Mouse (Mus musculus) thymus, adult 2 months (tissue): Measurements from ENCODE around the gene 2010111I01Rik. TPM values are rescaled to one million over a fixed set of nuclear protein-coding genes. Genes with fewer than 3 reads are reported as not detected.

Experiments
- DNase-seq: peaks from one replicate; pipeline ENCODE4 v3.0.0; 2021
- H3K27ac ChIP-seq: fragments of 200-500 bp; 2 replicates; pipeline ENCODE4 v1.5.1; 2012; ENCODE audit warnings: low read length, control low read depth; ENCODE audit not compliant: control insufficient read depth, insufficient read depth
- H3K27me3 ChIP-seq: fragments of 200-500 bp; 2 replicates; pipeline ENCODE4 v1.6.1; 2012; ENCODE audit warnings: mild to moderate bottlenecking, low read length, moderate library complexity, mixed read lengths; ENCODE audit not compliant: control insufficient read depth, insufficient read depth
- H3K36me3 ChIP-seq: fragments of 200-500 bp; 2 replicates; pipeline ENCODE4 v1.6.1; 2012; ENCODE audit warnings: mild to moderate bottlenecking, low read length, moderate library complexity; ENCODE audit not compliant: control insufficient read depth, insufficient read depth
- H3K4me1 ChIP-seq: fragments of 200-500 bp; replicated peaks from 2 replicates; pipeline ENCODE4 v1.6.1; 2012; ENCODE audit warnings: low read length; ENCODE audit not compliant: control insufficient read depth, insufficient read depth
- H3K4me3 ChIP-seq: fragments of 200-500 bp; 2 replicates; pipeline ENCODE4 v1.5.1; 2012; ENCODE audit warnings: mild to moderate bottlenecking, low read length, control low read depth, moderate library complexity; ENCODE audit not compliant: control insufficient read depth, insufficient read depth
- CTCF ChIP-seq: fragments of 200-500 bp; IDR thresholded peaks from 2 replicates; pipeline ENCODE4 v1.5.1; 2012; ENCODE audit warnings: mild to moderate bottlenecking, control low read depth, low read length, moderate library complexity, borderline replicate concordance; ENCODE audit not compliant: control insufficient read depth, poor library complexity, insufficient read depth; ENCODE audit errors: extremely low read depth
- POLR2A ChIP-seq: fragments of 200-500 bp; IDR thresholded peaks from 2 replicates; pipeline ENCODE4 v1.6.1; 2012; ENCODE audit warnings: mild to moderate bottlenecking, low read length, control low read depth, moderate library complexity; ENCODE audit not compliant: control insufficient read depth, poor library complexity, insufficient read depth; ENCODE audit errors: extremely low read depth
- WGBS: fragments of 180-500 bp; shearing (Covaris S2); methylation state at CpG from one replicate; pipeline ENCODE4 v1.1.7; 2018; 5-methylcytosine and 5-hydroxymethylcytosine counted together
- polyA plus RNA-seq: library from polyadenylated mRNA; depleted of rRNA; stranded (reverse); fragments of >200 nt; gene quantifications from 2 replicates; pipeline ENCODE4 v1.2.3, GENCODE M21; 2012

Gene 2010111I01Rik
- polyA plus RNA-seq, 1 experiment, result 61.4 TPM

- TF ChIP-seq POLR2A, result no peak
- no peak for TF ChIP-seq CTCF
- 100% methylated on average over 2 of the region's 2 CpGs for WGBS
- Histone ChIP-seq H3K4me3 (no peak overlapping the region), H3K27ac (no peak overlapping the region), H3K36me3 (no peaks in the 10 kb centered on the region), H3K4me1 (no peaks in the 10 kb centered on the region), H3K27me3 (no peaks in the 10 kb centered on the region)
- DNase-seq, result no peak
Observed at GRCm38 (mm10) chr13:63091246-63091645, 126.6 kb downstream of the 2010111I01Rik start.

DNA sequence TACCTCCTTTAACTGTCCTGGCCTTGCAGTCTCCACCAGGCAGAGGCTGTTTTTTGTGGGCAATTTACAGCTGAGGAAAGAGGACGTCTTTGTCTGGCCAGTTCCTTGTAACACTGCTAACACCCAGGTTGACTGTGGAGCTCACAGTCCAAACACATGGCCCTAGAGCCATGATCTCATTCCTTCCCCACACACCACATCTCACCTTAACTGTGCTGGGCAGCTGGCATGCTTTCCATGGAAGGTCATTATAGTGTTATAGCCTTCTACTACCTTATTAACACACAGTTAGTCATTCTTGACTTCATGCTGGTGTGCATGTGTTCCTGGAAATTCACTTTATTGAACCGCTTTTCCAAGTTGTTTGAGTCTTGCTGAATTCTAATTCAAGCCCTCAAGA, 127.6 kb downstream of the 2010111I01Rik start:
- Histone ChIP-seq H3K27ac (no peak overlapping the region), H3K4me1 (no peaks in the 10 kb centered on the region), H3K4me3 (no peak overlapping the region), H3K27me3 (no peaks in the 10 kb centered on the region), H3K36me3 (no peaks in the 10 kb centered on the region)
- no peak for TF ChIP-seq POLR2A
- TF ChIP-seq CTCF, result no peak
- WGBS, result 94% methylated on average over 2 of the region's 2 CpGs
- no peak for DNase-seq

GRCm38 (mm10) chr13:63092874-63093273, 128.2 kb downstream of the 2010111I01Rik start:
- no peaks in the 10 kb centered on the region for H3K27me3 ChIP-seq
- DNase-seq, result no peak
- TF ChIP-seq CTCF (no peak), POLR2A (no peak)
- no peak overlapping the region for H3K27ac ChIP-seq
- H3K36me3 ChIP-seq, result no peaks in the 10 kb centered on the region
- WGBS, result 97% methylated on average over 2 of the region's 2 CpGs
- H3K4me1 ChIP-seq, result no peaks in the 10 kb centered on the region
- no peak overlapping the region for H3K4me3 ChIP-seq

- H3K27me3 ChIP-seq, result no peaks in the 10 kb centered on the region
- no peak overlapping the region for H3K27ac ChIP-seq
- no peak overlapping the region for H3K4me3 ChIP-seq
- no peaks in the 10 kb centered on the region for H3K4me1 ChIP-seq
- 97% methylated on average over 6 of the region's 6 CpGs for WGBS
- TF ChIP-seq POLR2A (no peak), CTCF (no peak)
- no peak for DNase-seq
- no peaks in the 10 kb centered on the region for H3K36me3 ChIP-seq
Observed at GRCm38 (mm10) chr13:63093636-63094035, 128.9 kb downstream of the 2010111I01Rik start.

- H3K36me3 ChIP-seq, result no peaks in the 10 kb centered on the region
- DNase-seq, result no peak
- no peaks in the 10 kb centered on the region for H3K4me1 ChIP-seq
- no peak overlapping the region for H3K4me3 ChIP-seq
- TF ChIP-seq CTCF, result no peak
- no peak for TF ChIP-seq POLR2A
- 90% methylated on average over 8 of the region's 8 CpGs for WGBS
- H3K27me3 ChIP-seq, result no peaks in the 10 kb centered on the region
- no peak overlapping the region for H3K27ac ChIP-seq
Observed at GRCm38 (mm10) chr13:63094317-63095131, 129.8 kb downstream of the 2010111I01Rik start.

- Histone ChIP-seq H3K4me3 (no peak overlapping the region), H3K27me3 (no peaks in the 10 kb centered on the region), H3K36me3 (no peaks in the 10 kb centered on the region), H3K4me1 (no peaks in the 10 kb centered on the region), H3K27ac (no peak overlapping the region)
- TF ChIP-seq CTCF (no peak), POLR2A (no peak)
- 85% methylated on average over 3 of the region's 3 CpGs for WGBS
- DNase-seq, result no peak
Observed at GRCm38 (mm10) chr13:63096764-63097163, 132.1 kb downstream of the 2010111I01Rik start.
